ENCODE assay signal across 12 mouse cellular contexts in the genomic region with DNA sequence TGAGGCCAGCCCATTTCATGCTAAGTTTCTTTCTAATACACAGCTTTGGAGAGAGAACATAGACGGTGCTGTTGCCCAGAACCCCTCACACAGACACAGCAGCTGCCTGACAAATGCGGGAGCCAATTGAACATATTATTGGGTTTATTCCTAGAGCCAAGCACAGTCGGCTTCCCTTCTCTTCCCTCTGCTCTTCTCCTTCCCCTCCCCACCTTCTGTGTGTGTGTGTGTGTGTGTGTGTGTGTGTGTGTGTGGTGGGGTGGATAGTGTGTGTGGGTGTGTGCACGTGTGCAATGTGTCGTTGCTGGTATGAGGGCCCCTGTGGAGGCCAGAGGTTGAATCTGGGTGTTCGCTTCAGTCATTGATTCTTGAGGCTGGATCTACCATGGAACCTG.
A peak's percentile ranks its signal among the peaks of the same experiment; 100 is the strongest.
DNase-seq lines count a peak whose midpoint lies in the region; ATAC-seq lines count a peak whose summit lies in the region.
"Had no signal": no experiment of that assay in that cellular context is flagged by ENCODE, and none has a peak within 500 bp of the region (broad histone marks: within the 10 kb centered on the region; RNA-seq: fewer than 3 reads in every experiment).

No protein-coding gene starts in this region.

- 66% methylated on average over 6 of the region's 6 CpGs for WGBS in forebrain, embryonic 15.5 days
- WGBS in forebrain, embryonic 12.5 days: 86% methylated on average over 6 of the region's 6 CpGs
- whole genome bisulfite sequencing in limb, embryonic 15.5 days: 43% methylated on average over 6 of the region's 6 CpGs

- no peak overlapping the region for H3K27ac ChIP-seq in forebrain, embryonic 15.5 days (replicated peaks)
- no peak overlapping the region for H3K27ac ChIP-seq in forebrain, embryonic 12.5 days
- no peak overlapping the region for H3K27ac ChIP-seq in limb, embryonic 15.5 days

- no peaks in the 10 kb centered on the region for H3K27me3 ChIP-seq in forebrain, embryonic 15.5 days
- no peaks in the 10 kb centered on the region for H3K27me3 ChIP-seq in forebrain, embryonic 12.5 days
- no peaks in the 10 kb centered on the region for H3K27me3 ChIP-seq in limb, embryonic 15.5 days

- intact Hi-C loops in left cerebral cortex, postnatal 4 days (cut with DNase I): loop anchor here (10.0 kb wide), 1 partner anchor 259 kb away; no protein-coding TSS in a partner anchor

- H3K36me3 ChIP-seq in forebrain, embryonic 15.5 days: no peaks in the 10 kb centered on the region
- H3K36me3 ChIP-seq in forebrain, embryonic 12.5 days (replicated peaks): no peaks in the 10 kb centered on the region
- H3K36me3 ChIP-seq in limb, embryonic 15.5 days: no peaks in the 10 kb centered on the region
- H3K36me3 ChIP-seq: G1E had no signal

- DNase-seq in left cerebral cortex, postnatal 4 days: peak; percentile 24
- DNase-seq in left cerebral cortex, adult 8-10 months (ENCODE audit: low spot score in 2 of 2): no peak
- peak; percentile 25 to 70 for DNase-seq in layer of hippocampus, adult 18-20 months (ENCODE audit: low spot score in 2 of 2)
- DNase-seq in spleen, postnatal 4 days (ENCODE audit: low spot score in 2 of 2): no peak
- DNase-seq: adrenal gland, postnatal 10 days; liver, postnatal 0 days; lung, postnatal 36 days; midbrain, embryonic 14.5 days had no signal

- no peaks in the 10 kb centered on the region for H3K9me3 ChIP-seq in forebrain, embryonic 15.5 days
- H3K9me3 ChIP-seq in forebrain, embryonic 12.5 days: no peaks in the 10 kb centered on the region
- no peaks in the 10 kb centered on the region for H3K9me3 ChIP-seq in limb, embryonic 15.5 days

- H3K4me1 ChIP-seq in forebrain, embryonic 15.5 days: peaks cover 16% of the 10 kb centered on the region; the same call in 1 of the 2 replicates
- H3K4me1 ChIP-seq in forebrain, embryonic 12.5 days: peaks cover 7% of the 10 kb centered on the region
- H3K4me1 ChIP-seq in limb, embryonic 15.5 days: peaks cover 20% of the 10 kb centered on the region

- no peak overlapping the region for H3K9ac ChIP-seq in forebrain, embryonic 15.5 days (replicated peaks)
- no peak overlapping the region for H3K9ac ChIP-seq in forebrain, embryonic 12.5 days
- H3K9ac ChIP-seq in limb, embryonic 15.5 days: no peak overlapping the region
- H3K9ac ChIP-seq: liver, postnatal 0 days had no signal

- no peak overlapping the region for H3K4me3 ChIP-seq in forebrain, embryonic 15.5 days
- no peak overlapping the region for H3K4me3 ChIP-seq in forebrain, embryonic 12.5 days (replicated peaks)
- no peak overlapping the region for H3K4me3 ChIP-seq in limb, embryonic 15.5 days

- ATAC-seq in forebrain, embryonic 15.5 days (replicated peaks): peak; percentile 76
- no peak for ATAC-seq in forebrain, embryonic 12.5 days (ENCODE audit: low FRiP score)
- 0 out of 2 replicates have a peak, but pooled peaks have one; percentile 35 for ATAC-seq in limb, embryonic 15.5 days (ENCODE audit: insufficient number of reproducible peaks, low FRiP score, low TSS enrichment, low read depth)
- ATAC-seq: liver, postnatal 0 days had no signal

- H3K4me2 ChIP-seq in forebrain, embryonic 15.5 days (replicated peaks): no peak overlapping the region
- H3K4me2 ChIP-seq in forebrain, embryonic 12.5 days: no peak overlapping the region
- no peak overlapping the region for H3K4me2 ChIP-seq in limb, embryonic 15.5 days

Comparison
In these comparisons a context has a peak if more than half of its experiments do, and no peak if none do; other contexts are left out.
1. DNase-seq: peak in left cerebral cortex, postnatal 4 days (single experiment) and layer of hippocampus, adult 18-20 months (2 of 2); none in left cerebral cortex, adult 8-10 months (0 of 2) and spleen, postnatal 4 days (0 of 2).